Mouse (Mus musculus) MEL (cell line): ENCODE measurements around the gene Nod1. TPM values are rescaled to one million over a fixed set of nuclear protein-coding genes. Genes with fewer than 3 reads are reported as not detected.

Experiments
- DNase-seq: peaks from one replicate; pipeline ENCODE4 v3.0.0; 2011; ENCODE audit warnings: low read depth, low spot score
- H3K27ac ChIP-seq: 2 replicates; pipeline ENCODE4 v1.5.1; 2012; ENCODE audit warnings: low read depth, mild to moderate bottlenecking, control low read depth, low read length, moderate library complexity; ENCODE audit not compliant: control insufficient read depth
- H3K27me3 ChIP-seq, 2 experiments: fragments of 150-350 bp in 1 of 2; sonication (generic) in 1 of 2; 2 replicates each; pipeline ENCODE4 v1.6.1; 2012; ENCODE audit warnings: low read length in 2 of 2, mild to moderate bottlenecking in 2 of 2, improper control_type of control experiment in 1 of 2, moderate library complexity in 1 of 2; ENCODE audit not compliant: insufficient read depth in 2 of 2, control insufficient read depth in 1 of 2
- H3K36me3 ChIP-seq, 2 experiments: 2 replicates each; pipeline ENCODE4 v1.6.1; 2012 to 2014; ENCODE audit warnings: low read length in 2 of 2, improper control_type of control experiment in 1 of 2, inconsistent platforms in 1 of 2, mild to moderate bottlenecking in 1 of 2; ENCODE audit not compliant: insufficient read depth in 2 of 2, control insufficient read depth in 1 of 2
- H3K4me1 ChIP-seq, 2 experiments: fragments of 150-350 bp in 1 of 2; sonication (generic) in 1 of 2; 2 replicates each; pipeline ENCODE4 v1.6.1; 2012; ENCODE audit warnings: low read length in 2 of 2, improper control_type of control experiment in 1 of 2, mild to moderate bottlenecking in 1 of 2; ENCODE audit not compliant: insufficient read depth in 2 of 2, control insufficient read depth in 1 of 2
- H3K4me3 ChIP-seq, 2 experiments: fragments of 150-350 bp in 1 of 2; sonication (generic) in 1 of 2; 2 replicates each; pipeline ENCODE4 v1.5.1; 2012; ENCODE audit warnings: low read depth in 2 of 2, low read length in 2 of 2, mild to moderate bottlenecking in 2 of 2, moderate library complexity in 2 of 2, control low read depth in 1 of 2, improper control_type of control experiment in 1 of 2; ENCODE audit not compliant: control insufficient read depth in 1 of 2, insufficient read depth in 1 of 2
- H3K79me2 ChIP-seq: 2 replicates; pipeline ENCODE4 v1.6.1; 2012; ENCODE audit warnings: mild to moderate bottlenecking, low read length, moderate library complexity; ENCODE audit not compliant: control insufficient read depth, poor library complexity, insufficient read depth
- H3K9ac ChIP-seq: 2 replicates; pipeline ENCODE4 v1.6.1; 2012; ENCODE audit warnings: low read depth, mild to moderate bottlenecking, control low read depth, low read length, moderate library complexity; ENCODE audit not compliant: control insufficient read depth, poor library complexity, severe bottlenecking
- H3K9me3 ChIP-seq: fragments of 150-350 bp; sonication (generic); replicated peaks from 2 replicates; pipeline ENCODE4 v1.6.1; 2012; ENCODE audit warnings: mild to moderate bottlenecking, low read length, improper control_type of control experiment, moderate library complexity; ENCODE audit not compliant: insufficient read depth
- CHD2 ChIP-seq: IDR thresholded peaks from 2 replicates; pipeline ENCODE4 v1.6.1; 2011; ENCODE audit warnings: low read length, improper control_type of control experiment
- ELF1 ChIP-seq: IDR thresholded peaks from 2 replicates; pipeline ENCODE4 v1.6.1; 2014; ENCODE audit warnings: low read depth, mild to moderate bottlenecking, inconsistent platforms, low read length, improper control_type of control experiment, moderate library complexity
- EP300 ChIP-seq, 2 experiments: IDR thresholded peaks; 2 replicates each; pipeline ENCODE4 v1.6.1; 2011; ENCODE audit warnings: improper control_type of control experiment in 2 of 2, low read length in 2 of 2, low read depth in 1 of 2, mild to moderate bottlenecking in 1 of 2
- ETS1 ChIP-seq: IDR thresholded peaks from 2 replicates; pipeline ENCODE4 v1.6.1; 2012; ENCODE audit warnings: low read depth, mild to moderate bottlenecking, inconsistent platforms, low read length, improper control_type of control experiment, moderate library complexity
- GATA1 ChIP-seq: IDR thresholded peaks from 2 replicates; pipeline ENCODE4 v1.6.1; 2011; ENCODE audit warnings: low read depth, low read length, improper control_type of control experiment
- HCFC1 ChIP-seq: IDR thresholded peaks from 2 replicates; pipeline ENCODE4 v1.6.1; 2012; ENCODE audit warnings: low read depth, mild to moderate bottlenecking, inconsistent platforms, low read length, improper control_type of control experiment, moderate library complexity
- MAFK ChIP-seq: IDR thresholded peaks from 2 replicates; pipeline ENCODE4 v1.6.1; 2011; ENCODE audit warnings: low read depth, mild to moderate bottlenecking, low read length, improper control_type of control experiment, borderline replicate concordance
- MAX ChIP-seq: IDR thresholded peaks from 2 replicates; pipeline ENCODE4 v1.6.1; 2011; ENCODE audit warnings: low read length, improper control_type of control experiment
- MYB ChIP-seq: IDR thresholded peaks from 2 replicates; pipeline ENCODE4 v1.6.1; 2011; ENCODE audit warnings: mild to moderate bottlenecking, low read depth, low read length, improper control_type of control experiment
- NELFE ChIP-seq: IDR thresholded peaks from 2 replicates; pipeline ENCODE4 v1.6.1; 2011; ENCODE audit warnings: low read depth, low read length, improper control_type of control experiment
- NRF1 ChIP-seq: IDR thresholded peaks from 2 replicates; pipeline ENCODE4 v1.6.1; 2014; ENCODE audit warnings: low read depth, mild to moderate bottlenecking, inconsistent platforms, low read length, improper control_type of control experiment, moderate library complexity; ENCODE audit not compliant: poor library complexity, insufficient read depth, severe bottlenecking
- POLR2A ChIP-seq, 2 experiments: IDR thresholded peaks; 2 replicates each; pipeline ENCODE4 v1.6.1; 2011 to 2012; ENCODE audit warnings: low read length in 2 of 2, mild to moderate bottlenecking in 2 of 2, control low read depth in 1 of 2, improper control_type of control experiment in 1 of 2, low read depth in 1 of 2, moderate library complexity in 1 of 2; ENCODE audit not compliant: control insufficient read depth in 1 of 2, insufficient read depth in 1 of 2, poor library complexity in 1 of 2
- POLR2AphosphoS5 ChIP-seq: IDR thresholded peaks from 2 replicates; pipeline ENCODE4 v1.6.1; 2012; ENCODE audit warnings: low read depth, borderline replicate concordance, mild to moderate bottlenecking, inconsistent platforms, low read length, moderate library complexity, mixed read lengths
- SIN3A ChIP-seq: IDR thresholded peaks from 2 replicates; pipeline ENCODE4 v1.6.1; 2012; ENCODE audit warnings: low read length, improper control_type of control experiment, inconsistent platforms
- TAL1 ChIP-seq: IDR thresholded peaks from 2 replicates; pipeline ENCODE4 v1.6.1; 2012; ENCODE audit warnings: mild to moderate bottlenecking, inconsistent platforms, low read length, moderate library complexity, mixed read lengths
- TCF12 ChIP-seq: IDR thresholded peaks from 2 replicates; pipeline ENCODE4 v1.6.1; 2014; ENCODE audit warnings: low read depth, mild to moderate bottlenecking, inconsistent platforms, low read length, improper control_type of control experiment, moderate library complexity
- UBTF ChIP-seq: IDR thresholded peaks from 2 replicates; pipeline ENCODE4 v1.6.1; 2012; ENCODE audit warnings: low read depth, mild to moderate bottlenecking, inconsistent platforms, low read length, improper control_type of control experiment, moderate library complexity, borderline replicate concordance; ENCODE audit not compliant: insufficient read depth
- USF2 ChIP-seq, 2 experiments: IDR thresholded peaks; 2 replicates each; pipeline ENCODE4 v1.6.1; 2011 to 2012; ENCODE audit warnings: improper control_type of control experiment in 2 of 2, low read length in 2 of 2, borderline replicate concordance in 1 of 2, inconsistent platforms in 1 of 2, low read depth in 1 of 2, mild to moderate bottlenecking in 1 of 2; ENCODE audit not compliant: insufficient read depth in 1 of 2
- ZNF384 ChIP-seq: IDR thresholded peaks from 2 replicates; pipeline ENCODE4 v1.6.1; 2012; ENCODE audit warnings: low read depth, mild to moderate bottlenecking, inconsistent platforms, low read length, improper control_type of control experiment
- polyA plus RNA-seq, 2 experiments: library from polyadenylated mRNA; stranded (reverse) in 1 of 2; unstranded in 1 of 2; fragments of >175 nt in 1 of 2; fragments of >200 nt in 1 of 2; gene quantifications; 2 replicates each; pipeline versions ENCODE4 v1.2.1 to v1.2.4; 2012; ENCODE audit warnings: low replicate concordance in 2 of 2, low read depth in 1 of 2; ENCODE audit not compliant: insufficient read length in 2 of 2, insufficient read depth in 1 of 2, missing spikeins in 1 of 2
- total RNA-seq: library from RNA; depleted of rRNA; stranded (reverse); fragments of 300-350 nt; gene quantifications from 2 replicates; pipeline ENCODE4 v1.2.3, GENCODE M21; 2012

Gene Nod1
- total and polyA plus RNA-seq, 3 experiments, result 0.12 to 0.21 TPM; not detected in 1

DNA sequence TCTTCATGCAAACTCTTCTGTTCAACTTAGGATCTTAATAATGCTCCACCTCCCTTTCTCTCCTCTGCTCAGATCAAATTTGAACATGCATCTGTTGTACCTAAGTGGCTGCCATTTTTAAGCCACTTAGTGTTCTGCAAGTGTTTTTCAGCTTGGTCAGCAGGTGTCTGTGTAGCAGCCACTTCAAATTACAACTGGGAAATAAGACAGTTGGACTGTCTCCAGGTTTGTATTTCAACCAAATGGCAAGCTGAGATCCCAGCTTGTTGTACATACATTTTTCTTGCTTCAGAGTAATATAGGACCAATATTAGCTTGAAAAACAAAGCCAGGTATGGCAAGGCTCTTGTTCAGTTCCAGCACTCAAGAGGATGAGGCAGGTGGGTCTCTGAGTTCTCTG lies 93.9 kb downstream of the Nod1 start:
- DNase-seq, result no peak
- no peak overlapping the region for H3K9ac ChIP-seq

DNA sequence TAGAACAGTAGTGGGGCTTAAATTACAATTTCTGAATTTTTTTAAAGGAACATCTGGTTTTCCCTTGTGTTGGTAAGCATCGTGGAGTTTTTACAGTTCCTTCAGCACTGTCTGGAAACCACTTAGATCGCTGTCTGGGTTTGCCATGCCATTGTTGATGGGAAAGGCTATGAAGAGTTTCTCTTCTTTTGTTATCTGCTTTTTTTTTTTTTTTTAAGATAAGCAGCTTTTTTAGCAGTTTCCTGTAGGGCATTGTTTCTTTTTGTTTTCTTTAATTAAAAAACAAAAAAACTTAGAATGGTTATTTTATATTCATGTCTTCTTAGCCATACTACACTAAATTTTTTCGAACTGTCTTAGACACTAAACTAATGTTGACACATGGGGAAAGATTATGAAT lies 94.8 kb downstream of the Nod1 start:
- DNase-seq, result peak; percentile 20
- Histone ChIP-seq H3K4me3 (no peak overlapping the region), H3K27me3 (no peaks in the 10 kb centered on the region), H3K27ac (no peak overlapping the region), H3K36me3 (peaks cover 2 to 20% of the 10 kb centered on the region in 2 experiments; a peak in 3 of 4 replicates), H3K79me2 (peaks cover 3% of the 10 kb centered on the region; the same call in 1 of the 2 replicates), H3K4me1 (peaks cover 5 to 8% of the 10 kb centered on the region in 2 experiments; a peak in 3 of 4 replicates), H3K9ac (no peak overlapping the region), H3K9me3 (no peaks in the 10 kb centered on the region)
- TF ChIP-seq NRF1 (no peak), ETS1 (no peak), TCF12 (peak; percentile 49; the same call in 1 of the 2 replicates), MYB (no peak), CHD2 (no peak), GATA1 (peak; percentile 67), ZNF384 (peak; percentile 92), NELFE (no peak), EP300 (IDR thresholded peaks at IDR 0.05; ENCODE audit: low read depth in 1 of 2, low read length in 2 of 2) (peak; percentile 43; a peak in 3 of 4 replicates)

More for the DNA sequence above, 93.9 kb downstream of the Nod1 start:
- H3K4me3 ChIP-seq, result no peak overlapping the region
- no peaks in the 10 kb centered on the region for H3K27me3 ChIP-seq
- no peak overlapping the region for H3K27ac ChIP-seq
- TF ChIP-seq HCFC1 (no peak), POLR2A (IDR thresholded peaks at IDR 0.05; ENCODE audit: control insufficient read depth in 1 of 2, insufficient read depth in 1 of 2, low read depth in 1 of 2, low read length in 2 of 2, poor library complexity in 1 of 2) (no peak), TCF12 (no peak), TAL1 (no peak), UBTF (no peak), USF2 (IDR thresholded peaks at IDR 0.05; ENCODE audit: borderline replicate concordance in 1 of 2, insufficient read depth in 1 of 2, low read depth in 1 of 2, low read length in 2 of 2) (no peak), POLR2AphosphoS5 (no peak), MAFK (no peak), ELF1 (no peak), SIN3A (no peak), MAX (no peak)
- peaks cover 3 to 5% of the 10 kb centered on the region in 2 experiments; a peak in 3 of 4 replicates for H3K4me1 ChIP-seq
- no peaks in the 10 kb centered on the region for H3K9me3 ChIP-seq
- peaks cover 2 to 17% of the 10 kb centered on the region in 2 experiments; a peak in 3 of 4 replicates for H3K36me3 ChIP-seq
- peaks cover 3% of the 10 kb centered on the region; the same call in 1 of the 2 replicates for H3K79me2 ChIP-seq
